Mouse (Mus musculus) lung, adult 18-20 months (tissue): ENCODE data around the gene D8Ertd738e.

Experiments used
- DNase-seq, 2 experiments: peaks; one replicate each; pipeline ENCODE4 v3.0.0; 2022; ENCODE audit warnings: mixed read lengths in 2 of 2

Gene D8Ertd738e

GRCm38 (mm10) chr8:84249257-84250170 is at the start of gene D8Ertd738e:
D8Ertd738e (minus strand) TSS chr8:84249719.
- DNase-seq, result peak; percentile 88 to 91

DNA sequence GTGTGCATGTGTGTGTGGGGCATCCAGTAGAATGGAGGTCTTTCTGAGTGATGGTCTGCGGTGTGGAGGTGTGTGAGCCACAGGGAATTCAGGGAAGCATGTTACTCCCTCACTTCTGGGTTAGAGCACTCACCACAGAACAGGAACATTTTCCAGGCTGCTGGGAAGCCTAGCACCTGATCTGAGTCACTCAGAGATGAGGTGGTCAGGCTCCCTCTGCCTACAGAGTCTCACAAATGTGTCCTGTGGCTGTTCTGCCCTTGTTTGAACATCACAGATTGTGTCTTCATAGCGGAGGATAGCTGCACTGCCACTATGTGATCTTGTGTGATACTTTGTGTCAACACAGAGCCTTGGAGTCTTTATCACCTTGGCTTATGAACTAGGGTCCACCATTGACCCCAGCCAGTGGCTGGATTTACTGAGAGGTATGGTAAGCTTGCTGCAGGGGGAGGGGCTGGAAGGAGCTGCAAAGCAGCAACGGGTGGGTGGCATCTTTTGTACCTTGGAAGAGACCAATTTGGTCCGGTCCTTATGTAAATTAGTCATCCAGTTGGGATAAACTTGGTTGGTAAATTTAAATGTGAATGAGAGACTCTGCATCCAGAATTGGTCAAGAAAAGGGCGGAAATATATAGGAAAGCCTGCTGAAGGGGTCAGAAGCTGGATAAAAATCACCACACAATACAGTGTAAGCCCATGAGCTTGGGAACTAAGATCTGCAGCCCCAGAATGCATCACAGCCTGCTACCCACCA is 47.7 kb upstream of the D8Ertd738e start:
- DNase-seq, result no peak

- DNase-seq, result no peak
These were observed 42.2 kb upstream of the D8Ertd738e start for GRCm38 (mm10) chr8:84291688-84292087.

DNA sequence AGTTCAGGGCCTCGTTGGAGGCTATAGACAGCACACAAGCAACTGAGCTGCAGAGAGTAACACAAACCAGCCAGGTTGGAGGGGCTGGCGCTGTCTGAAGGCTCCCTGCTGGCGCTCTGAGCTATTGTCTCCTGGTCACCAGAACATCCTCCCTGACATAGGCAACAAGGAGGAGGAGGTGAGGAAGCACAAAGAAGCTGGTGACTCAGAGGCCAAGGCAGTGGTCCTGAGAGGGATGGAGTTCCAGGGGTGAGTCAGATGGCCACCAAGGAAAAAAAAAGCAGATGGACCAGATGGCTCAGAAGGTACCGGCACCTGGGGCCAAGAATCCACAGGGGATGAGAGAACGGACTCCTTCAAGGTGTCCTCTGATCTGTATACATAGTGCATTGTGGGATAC is 41.6 kb upstream of the D8Ertd738e start:
- DNase-seq, result no peak

DNA sequence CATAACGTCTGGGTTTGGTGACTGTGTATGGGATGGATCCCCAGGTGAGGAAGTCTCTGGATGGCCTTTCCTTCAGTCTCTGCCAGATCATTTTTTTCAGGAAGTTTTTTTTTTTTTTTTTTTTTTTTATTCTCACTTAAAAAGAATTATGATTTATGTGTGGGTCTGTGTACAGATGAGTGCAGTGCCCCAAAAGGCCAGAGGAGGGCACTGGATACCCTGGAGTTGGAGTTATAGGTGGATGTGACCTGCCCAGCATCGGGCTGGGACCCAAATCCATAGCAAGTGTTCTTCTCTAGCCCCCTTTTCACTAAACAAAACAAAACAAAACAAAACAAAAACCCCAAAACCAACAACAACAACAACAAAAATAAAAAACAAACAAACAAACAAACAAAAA is 39.4 kb upstream of the D8Ertd738e start:
- DNase-seq, result no peak

DNA sequence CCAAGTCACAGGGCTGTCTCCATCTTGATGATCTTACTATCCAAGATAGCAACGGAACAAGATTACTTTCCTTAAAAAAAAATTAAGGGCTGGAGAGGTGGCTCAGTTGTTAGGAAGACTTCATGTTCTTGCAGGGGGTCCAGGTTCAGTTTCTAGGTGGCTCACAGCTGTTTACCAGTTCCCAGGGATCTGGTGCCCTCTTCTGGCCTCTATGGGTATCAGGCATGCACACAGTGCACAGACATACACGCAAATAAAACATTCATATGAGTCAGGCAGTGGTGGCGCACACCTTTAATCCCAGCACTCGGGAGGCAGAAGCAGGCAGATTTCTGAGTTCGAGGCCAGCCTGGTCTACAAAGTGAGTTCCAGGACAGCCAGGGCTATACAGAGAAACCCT is 36.1 kb upstream of the D8Ertd738e start:
- peak; percentile 51 to 54 for DNase-seq

DNA sequence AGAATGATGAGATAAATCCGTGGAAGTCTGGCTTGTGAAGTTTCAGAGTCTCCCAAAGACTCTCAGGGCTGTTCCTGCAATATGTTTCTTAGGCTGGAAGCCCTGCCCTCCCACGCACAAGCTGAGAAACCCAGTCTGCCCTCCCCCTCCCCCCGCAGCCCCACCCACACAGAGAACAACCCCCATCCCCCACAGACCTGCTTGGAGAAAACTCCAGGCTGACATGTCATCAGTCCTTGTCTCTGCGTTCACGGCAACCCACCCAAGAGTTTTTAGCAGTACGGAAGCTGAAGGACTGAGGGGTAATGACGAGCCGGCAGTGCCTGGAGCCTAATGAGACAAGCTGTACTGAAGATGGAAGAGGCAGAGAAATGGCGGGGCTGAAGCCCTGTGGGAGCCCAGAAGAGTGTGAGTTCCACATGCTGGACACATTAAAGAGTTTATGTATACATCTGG is 35.1 kb upstream of the D8Ertd738e start:
- DNase-seq, result peak in 1 of 2 experiments; percentile 33

DNA sequence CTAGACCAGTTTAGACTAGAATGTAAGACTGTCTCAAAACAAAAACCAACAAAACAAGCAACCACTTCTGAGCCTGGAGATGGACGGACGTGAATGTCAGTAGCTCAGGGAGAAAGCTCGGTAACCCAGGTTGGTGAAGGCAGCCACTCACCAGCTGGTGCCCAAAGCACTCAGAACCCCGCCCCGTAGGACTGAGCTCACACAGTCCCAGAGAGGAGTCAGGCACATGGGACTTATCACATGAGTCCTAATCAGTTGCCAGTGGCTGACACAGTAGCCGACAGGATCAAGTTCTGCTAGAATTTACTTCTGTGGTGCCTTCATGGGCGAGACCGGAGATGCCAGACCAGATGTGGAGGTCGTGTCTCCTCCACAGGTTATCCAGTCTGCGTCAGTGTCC is 31.3 kb upstream of the D8Ertd738e start:
- no peak for DNase-seq

GRCm38 (mm10) chr8:84276447-84276846 is 26.9 kb upstream of the D8Ertd738e start:
- no peak for DNase-seq

DNA sequence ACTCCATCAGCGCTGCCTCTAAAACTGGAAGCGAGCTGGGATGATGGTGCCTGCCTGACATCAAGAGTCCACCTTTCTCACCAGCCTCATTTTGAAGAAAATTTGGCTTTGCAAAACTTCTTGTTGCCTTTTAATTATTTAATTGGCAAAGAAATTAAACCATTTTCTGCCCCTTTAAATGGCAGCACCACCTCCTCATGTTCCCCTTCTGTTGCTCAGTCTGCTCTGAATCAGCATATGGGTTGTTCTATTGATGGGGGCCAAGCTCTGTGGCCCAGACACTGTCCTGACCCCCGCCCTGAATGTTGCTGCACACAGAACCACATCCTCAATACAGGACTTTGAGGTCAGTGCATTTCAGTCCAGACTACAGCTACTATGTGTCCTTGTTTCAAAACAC is 24.4 kb upstream of the D8Ertd738e start:
- DNase-seq, result no peak

DNA sequence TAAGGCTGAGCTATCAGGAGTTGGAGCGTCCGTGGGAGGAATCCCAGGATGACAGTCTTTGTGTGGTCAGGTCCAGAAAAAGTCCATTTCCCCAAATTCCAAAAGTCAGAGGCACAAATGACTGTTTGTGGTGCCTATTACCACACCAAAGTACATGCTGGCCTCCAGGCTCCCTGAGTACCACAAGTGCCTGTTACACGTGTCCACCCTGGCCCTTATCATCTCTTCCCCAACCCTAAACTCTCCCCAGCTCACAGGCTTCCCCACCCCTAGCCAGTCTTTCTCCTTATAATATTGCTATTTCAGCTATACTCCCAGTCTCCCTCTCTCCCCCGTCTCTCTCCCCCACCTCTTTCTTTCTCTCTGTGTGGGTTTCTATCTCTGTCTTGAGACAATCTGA is 22.8 kb upstream of the D8Ertd738e start:
- no peak for DNase-seq

DNA sequence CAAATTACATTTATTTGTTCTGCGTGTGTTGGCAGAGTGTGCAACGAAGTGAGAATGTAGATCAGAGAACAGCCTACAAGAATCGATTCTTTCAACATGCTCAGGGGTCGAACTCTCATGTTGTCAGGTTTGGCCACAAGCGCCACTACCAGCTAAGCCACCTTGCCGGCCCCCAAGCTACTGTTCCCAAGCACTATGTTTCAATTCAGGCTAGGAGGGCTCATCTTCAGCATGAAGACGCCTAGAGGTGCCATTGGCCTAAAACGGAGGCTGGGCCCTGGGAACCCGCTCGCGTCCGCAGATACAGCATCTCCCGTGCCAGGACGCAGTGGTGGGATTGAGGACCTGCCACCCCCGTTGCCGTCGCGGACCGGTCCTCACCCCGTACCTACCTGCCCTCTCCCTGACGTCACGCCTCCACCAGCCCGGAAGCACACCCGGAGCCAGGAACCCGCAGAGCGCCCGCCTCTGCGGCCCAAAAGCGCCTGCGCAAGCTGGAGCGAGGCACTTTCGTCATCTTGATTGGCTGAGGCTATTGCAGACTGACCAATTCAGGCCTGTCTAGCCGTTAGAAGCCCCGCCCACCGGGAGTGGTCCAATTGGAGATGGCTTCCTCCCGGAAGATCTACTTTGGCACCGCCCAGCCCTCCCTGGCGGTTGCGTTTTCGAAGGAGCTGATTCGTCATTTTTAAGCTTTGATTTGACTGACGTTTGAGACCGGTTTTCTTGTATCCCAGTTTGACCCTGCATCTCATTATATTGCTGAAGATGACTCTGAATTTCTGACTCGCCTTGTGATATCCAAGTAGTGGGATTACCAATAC is 20.6 kb upstream of the D8Ertd738e start, which contains the start of gene Ccdc130:
TSS of gene Ccdc130 (minus strand) at position 431 of the 824 bp plus-strand sequence.
- DNase-seq, result peak; percentile 100

DNA sequence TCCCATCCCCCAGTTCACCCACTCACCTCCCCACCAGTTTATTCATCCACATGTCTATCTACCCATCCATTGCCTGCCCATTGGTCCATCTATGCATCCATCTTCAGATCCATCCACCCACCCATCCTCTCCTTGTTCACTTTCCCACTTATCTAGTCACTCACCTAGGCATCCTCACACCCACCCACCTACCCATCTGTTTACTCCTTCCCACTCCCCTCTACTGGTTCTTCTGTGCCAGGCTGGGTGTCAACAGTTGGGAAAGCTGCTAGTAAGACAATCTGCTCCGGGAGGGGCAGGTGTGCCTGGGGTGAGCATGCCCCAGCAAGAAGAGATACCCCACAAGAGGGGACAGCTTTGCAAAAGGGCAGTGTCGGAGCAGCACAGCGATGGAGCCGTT is 11.6 kb upstream of the D8Ertd738e start:
- no peak for DNase-seq

- peak; percentile 81 to 85 for DNase-seq
These were observed 7.5 kb upstream of the D8Ertd738e start, which contains the start of gene Mri1 for GRCm38 (mm10) chr8:84256822-84257610. Mri1 (minus strand) TSS chr8:84257326.

GRCm38 (mm10) chr8:84256458-84256821 is 6.9 kb upstream of the D8Ertd738e start:
- DNase-seq, result peak; percentile 55 to 71

- DNase-seq, result no peak
These were observed 6.3 kb upstream of the D8Ertd738e start for GRCm38 (mm10) chr8:84255858-84256257.

- DNase-seq, result no peak
These were observed 7.7 kb downstream of the D8Ertd738e start for GRCm38 (mm10) chr8:84241821-84242220.

- DNase-seq, result no peak
These were observed 8.4 kb downstream of the D8Ertd738e start for GRCm38 (mm10) chr8:84241167-84241566.

DNA sequence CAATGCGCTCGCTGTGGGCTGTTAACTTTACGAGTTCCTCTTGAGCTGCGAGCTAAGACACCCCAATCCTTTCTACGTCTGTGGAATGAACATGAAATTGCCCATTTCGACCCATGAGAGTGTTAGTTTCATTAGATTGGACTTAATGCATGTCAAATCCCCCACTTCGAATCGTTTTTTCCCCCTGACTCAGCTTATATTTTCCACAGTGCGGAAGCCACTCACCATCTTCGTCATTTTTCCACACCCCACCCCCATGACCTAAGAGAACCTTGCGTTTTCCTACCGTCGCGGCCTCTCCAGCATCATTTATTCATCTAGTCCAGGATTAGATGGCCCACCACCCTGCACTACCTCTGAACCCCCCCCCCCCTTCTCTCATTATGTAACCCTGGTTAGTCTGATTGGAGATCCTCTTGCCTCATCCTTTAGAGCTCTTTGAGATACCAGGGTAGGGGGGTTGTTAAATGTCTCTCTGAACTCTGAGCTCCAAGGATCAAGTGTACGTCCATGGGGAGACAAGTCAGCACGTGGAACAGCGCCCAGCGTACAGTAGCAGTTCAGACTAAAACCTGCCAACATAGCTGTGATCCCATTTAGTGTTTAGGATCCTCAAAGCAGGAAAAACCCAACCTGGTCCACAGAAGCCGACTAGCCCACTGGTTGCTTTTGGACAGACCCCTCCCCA is 11.8 kb downstream of the D8Ertd738e start:
- peak; percentile 37 to 50 for DNase-seq

DNA sequence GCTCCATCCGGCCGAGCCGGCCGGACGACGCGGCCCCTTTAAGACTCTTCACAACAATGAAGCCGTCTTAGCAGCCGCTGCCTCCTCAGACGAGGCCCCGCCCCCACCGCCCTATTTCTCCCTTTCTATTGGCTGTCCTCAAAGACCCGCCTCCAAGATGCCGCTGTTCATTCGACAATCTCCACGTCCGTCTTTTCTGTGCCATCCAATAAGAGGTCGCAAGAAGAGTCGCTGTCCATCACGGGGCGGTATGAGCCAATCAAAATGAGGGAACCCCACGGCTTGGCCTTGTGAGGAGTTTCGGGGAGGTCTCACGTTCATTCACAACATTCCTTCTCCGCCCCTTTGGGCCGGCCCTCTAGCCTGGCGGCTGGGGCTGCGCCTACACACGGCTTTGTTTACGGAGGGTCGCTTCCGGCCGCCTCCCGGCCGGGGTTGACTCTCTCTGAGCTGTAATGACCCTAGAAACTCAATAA is 12.5 kb downstream of the D8Ertd738e start, which contains the start of gene Zswim4:
TSS of gene Zswim4 (minus strand) at position 58 of the 476 bp plus-strand sequence.
- peak; percentile 99 for DNase-seq
